Mouse (Mus musculus): ENCODE data around the gene Crybg2. TPM values are rescaled to one million over a fixed set of nuclear protein-coding genes. Genes with fewer than 3 reads are reported as not detected.
A peak's percentile ranks its signal among the peaks of the same experiment; 100 is the strongest.

Crybg2 gene
- polyA plus RNA-seq, 1 experiment from 2014 or later: 0.96 TPM

GRCm38 (mm10) chr4:134089029-134089428, 28.4 kb downstream of the Crybg2 start:
- ATAC-seq (ENCODE audit: low FRiP score): no peak
- Histone ChIP-seq H3K4me1 (no peaks in the 10 kb centered on the region), H3K9ac (no peak overlapping the region), H3K9me3 (no peaks in the 10 kb centered on the region), H3K4me3 (replicated peaks) (no peak overlapping the region), H3K4me2 (no peak overlapping the region), H3K27ac (no peak overlapping the region), H3K27me3 (no peaks in the 10 kb centered on the region), H3K36me3 (replicated peaks) (no peaks in the 10 kb centered on the region)
- WGBS: 75% methylated on average over 9 of the region's 9 CpGs

- no peak overlapping the region for H3K4me3 ChIP-seq (replicated peaks)
- no peaks in the 10 kb centered on the region for H3K4me1 ChIP-seq
- H3K9me3 ChIP-seq: no peaks in the 10 kb centered on the region
- ATAC-seq (ENCODE audit: low FRiP score): no peak
- no peak overlapping the region for H3K27ac ChIP-seq
- 86% methylated on average over 16 of the region's 16 CpGs for WGBS
- no peaks in the 10 kb centered on the region for H3K36me3 ChIP-seq (replicated peaks)
- no peak overlapping the region for H3K4me2 ChIP-seq
- H3K27me3 ChIP-seq: no peaks in the 10 kb centered on the region
- no peak overlapping the region for H3K9ac ChIP-seq
These were observed 30.1 kb downstream of the Crybg2 start for GRCm38 (mm10) chr4:134090521-134091224.

- ATAC-seq (ENCODE audit: low FRiP score): no peak
- no peaks in the 10 kb centered on the region for H3K27me3 ChIP-seq
- no peak overlapping the region for H3K4me2 ChIP-seq
- no peaks in the 10 kb centered on the region for H3K4me1 ChIP-seq
- no peak overlapping the region for H3K27ac ChIP-seq
- H3K9ac ChIP-seq: no peak overlapping the region
- H3K9me3 ChIP-seq: no peaks in the 10 kb centered on the region
- no peaks in the 10 kb centered on the region for H3K36me3 ChIP-seq (replicated peaks)
- H3K4me3 ChIP-seq (replicated peaks): no peak overlapping the region
- 88% methylated on average over 6 of the region's 6 CpGs for WGBS
These were observed 30.6 kb downstream of the Crybg2 start for GRCm38 (mm10) chr4:134091225-134091529.

- WGBS: 76% methylated on average over 6 of the region's 6 CpGs
- H3K27me3 ChIP-seq: no peaks in the 10 kb centered on the region
- H3K4me2 ChIP-seq: no peak overlapping the region
- H3K9me3 ChIP-seq: no peaks in the 10 kb centered on the region
- H3K27ac ChIP-seq: no peak overlapping the region
- no peaks in the 10 kb centered on the region for H3K36me3 ChIP-seq (replicated peaks)
- no peaks in the 10 kb centered on the region for H3K4me1 ChIP-seq
- no peak for ATAC-seq (ENCODE audit: low FRiP score)
- H3K4me3 ChIP-seq (replicated peaks): no peak overlapping the region
- H3K9ac ChIP-seq: no peak overlapping the region
These were observed 32.0 kb downstream of the Crybg2 start for GRCm38 (mm10) chr4:134092382-134093288.

- Histone ChIP-seq H3K4me1 (no peaks in the 10 kb centered on the region), H3K27ac (no peak overlapping the region)
- 91% methylated on average over 7 of the region's 7 CpGs for WGBS
These were observed 33.5 kb downstream of the Crybg2 start for GRCm38 (mm10) chr4:134094004-134094564.

GRCm38 (mm10) chr4:134094923-134095547, 34.4 kb downstream of the Crybg2 start, which contains the start of gene Cd52:
TSS of gene Cd52 (minus strand) at chr4:134095082.
- no peaks in the 10 kb centered on the region for H3K4me1 ChIP-seq
- H3K9ac ChIP-seq: no peak within 1 kb of the TSS
- H3K9me3 ChIP-seq: no peaks in the 10 kb centered on the region
- H3K27me3 ChIP-seq: no peaks in the 10 kb centered on the region
- H3K4me3 ChIP-seq (replicated peaks): no peak within 1 kb of the TSS
- 57% methylated on average over 3 of the region's 3 CpGs for WGBS
- H3K27ac ChIP-seq: no peak within 1 kb of the TSS
- no peak within 1 kb of the TSS for H3K4me2 ChIP-seq
- ATAC-seq (ENCODE audit: low FRiP score): no peak
- H3K36me3 ChIP-seq (replicated peaks): no peaks in the 10 kb centered on the region

More at GRCm38 (mm10) chr4:134094004-134094564, 33.5 kb downstream of the Crybg2 start:
- Histone ChIP-seq H3K4me3 (replicated peaks) (no peak overlapping the region), H3K9me3 (no peaks in the 10 kb centered on the region), H3K9ac (no peak overlapping the region), H3K36me3 (replicated peaks) (no peaks in the 10 kb centered on the region), H3K4me2 (no peak overlapping the region), H3K27me3 (no peaks in the 10 kb centered on the region)
- no peak for ATAC-seq (ENCODE audit: low FRiP score)

- Histone ChIP-seq H3K4me1 (no peaks in the 10 kb centered on the region), H3K27me3 (no peaks in the 10 kb centered on the region), H3K27ac (no peak overlapping the region), H3K36me3 (replicated peaks) (no peaks in the 10 kb centered on the region), H3K4me2 (no peak overlapping the region), H3K4me3 (replicated peaks) (no peak overlapping the region), H3K9me3 (no peaks in the 10 kb centered on the region), H3K9ac (no peak overlapping the region)
- 81% methylated on average over 3 of the region's 3 CpGs for WGBS
- no peak for ATAC-seq (ENCODE audit: low FRiP score)
These were observed 35.5 kb downstream of the Crybg2 start for GRCm38 (mm10) chr4:134096120-134096519.

GRCm38 (mm10) chr4:134097015-134097608, 36.5 kb downstream of the Crybg2 start:
- Histone ChIP-seq H3K9ac (no peak overlapping the region), H3K36me3 (replicated peaks) (no peaks in the 10 kb centered on the region), H3K4me3 (replicated peaks) (no peak overlapping the region), H3K4me2 (no peak overlapping the region), H3K4me1 (no peaks in the 10 kb centered on the region), H3K9me3 (no peaks in the 10 kb centered on the region), H3K27ac (no peak overlapping the region), H3K27me3 (no peaks in the 10 kb centered on the region)
- WGBS: 87% methylated on average over 5 of the region's 5 CpGs
- ATAC-seq (ENCODE audit: low FRiP score): no peak

GRCm38 (mm10) chr4:134098628-134099027, 38.0 kb downstream of the Crybg2 start:
- no peak for ATAC-seq (ENCODE audit: low FRiP score)
- WGBS: 70% methylated on average over 8 of the region's 8 CpGs
- no peak overlapping the region for H3K27ac ChIP-seq

GRCm38 (mm10) chr4:134100245-134100644, 39.6 kb downstream of the Crybg2 start:
- H3K9ac ChIP-seq: no peak overlapping the region

More at GRCm38 (mm10) chr4:134098628-134099027, 38.0 kb downstream of the Crybg2 start:
- Histone ChIP-seq H3K27me3 (no peaks in the 10 kb centered on the region), H3K4me1 (peaks cover 8% of the 10 kb centered on the region), H3K4me3 (replicated peaks) (no peak overlapping the region), H3K9ac (no peak overlapping the region), H3K4me2 (no peak overlapping the region), H3K9me3 (no peaks in the 10 kb centered on the region), H3K36me3 (replicated peaks) (no peaks in the 10 kb centered on the region)

GRCm38 (mm10) chr4:134101979-134102741, 41.5 kb downstream of the Crybg2 start, which contains the start of gene Ubxn11:
TSS of gene Ubxn11 (plus strand) at chr4:134102570.
- H3K27me3 ChIP-seq: no peaks in the 10 kb centered on the region
- peak; percentile 98 for ATAC-seq (ENCODE audit: low FRiP score)
- WGBS: 17% methylated on average over 34 of the region's 34 CpGs
- no peak within 1 kb of the TSS for H3K27ac ChIP-seq
- H3K4me1 ChIP-seq: peaks cover 8% of the 10 kb centered on the region
- H3K4me2 ChIP-seq: peak within 1 kb of the TSS; percentile 73
- no peaks in the 10 kb centered on the region for H3K9me3 ChIP-seq
- H3K36me3 ChIP-seq (replicated peaks): no peaks in the 10 kb centered on the region
- H3K4me3 ChIP-seq (replicated peaks): peak within 1 kb of the TSS; percentile 74
- H3K9ac ChIP-seq: peak within 1 kb of the TSS; percentile 67

More at GRCm38 (mm10) chr4:134100245-134100644, 39.6 kb downstream of the Crybg2 start:
- no peaks in the 10 kb centered on the region for H3K36me3 ChIP-seq (replicated peaks)
- H3K4me3 ChIP-seq (replicated peaks): no peak overlapping the region
- H3K4me1 ChIP-seq: peaks cover 8% of the 10 kb centered on the region
- no peaks in the 10 kb centered on the region for H3K27me3 ChIP-seq
- H3K4me2 ChIP-seq: no peak overlapping the region
- no peak overlapping the region for H3K27ac ChIP-seq
- no peaks in the 10 kb centered on the region for H3K9me3 ChIP-seq
- WGBS: 82% methylated on average over 4 of the region's 4 CpGs
- no peak for ATAC-seq (ENCODE audit: low FRiP score)

Data from forebrain, embryonic 12.5 days (tissue).